Mouse (Mus musculus): ENCODE data around the gene Nol4l. TPM values are rescaled to one million over a fixed set of nuclear protein-coding genes. Genes with fewer than 3 reads are reported as not detected.

Gene Nol4l
- polyA plus RNA-seq, 1 experiment from 2014 or later, result 13.8 TPM

GRCm38 (mm10) chr2:153430571-153430970, 99.2 kb downstream of the Nol4l start:
- 80% methylated on average over 1 of the region's 1 CpGs for WGBS
- H3K4me3 ChIP-seq (ENCODE audit: low read length), result no peak overlapping the region
- no peak overlapping the region for H3K27ac ChIP-seq (ENCODE audit: low read length)
- ATAC-seq (ENCODE audit: low FRiP score, low TSS enrichment), result no peak
- H3K9ac ChIP-seq (replicated peaks; ENCODE audit: low read length), result no peak overlapping the region
- H3K27me3 ChIP-seq (ENCODE audit: insufficient read depth, low read length), result no peaks in the 10 kb centered on the region
- H3K4me1 ChIP-seq (ENCODE audit: insufficient read depth, low read length), result peaks cover 50% of the 10 kb centered on the region
- H3K4me2 ChIP-seq (replicated peaks; ENCODE audit: low read depth, low read length), result no peak overlapping the region
- H3K9me3 ChIP-seq (ENCODE audit: low read length), result no peaks in the 10 kb centered on the region
- H3K36me3 ChIP-seq (ENCODE audit: insufficient read depth, low read length), result peaks cover 13% of the 10 kb centered on the region; the same call in 1 of the 2 replicates

DNA sequence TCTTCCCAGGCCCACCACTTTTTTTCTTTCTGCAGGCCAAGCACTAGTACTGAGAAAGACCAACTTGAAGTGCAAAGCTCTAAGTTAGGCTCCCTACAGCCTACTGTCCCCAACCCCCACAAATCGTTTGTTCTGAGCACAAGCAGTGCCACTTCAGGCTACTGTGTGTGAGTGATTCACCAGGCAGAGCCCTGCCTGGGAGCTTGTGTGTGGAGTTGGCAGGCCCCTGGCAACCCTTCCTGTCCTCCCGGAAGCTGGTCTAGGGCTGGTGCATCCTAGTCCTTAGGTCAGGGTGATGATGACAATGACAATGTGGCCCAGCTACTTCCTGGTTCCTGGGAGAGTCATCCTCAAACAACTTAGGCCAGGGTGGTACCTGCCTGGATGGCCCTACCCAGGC, 101.3 kb downstream of the Nol4l start:
- Histone ChIP-seq H3K36me3 (ENCODE audit: insufficient read depth, low read length) (peaks cover 13% of the 10 kb centered on the region; the same call in 1 of the 2 replicates), H3K4me2 (replicated peaks; ENCODE audit: low read depth, low read length) (no peak overlapping the region), H3K4me3 (ENCODE audit: low read length) (no peak overlapping the region), H3K9me3 (ENCODE audit: low read length) (no peaks in the 10 kb centered on the region), H3K4me1 (ENCODE audit: insufficient read depth, low read length) (peaks cover 39% of the 10 kb centered on the region), H3K9ac (replicated peaks; ENCODE audit: low read length) (no peak overlapping the region), H3K27me3 (ENCODE audit: insufficient read depth, low read length) (no peaks in the 10 kb centered on the region), H3K27ac (ENCODE audit: low read length) (no peak overlapping the region)
- no peak for ATAC-seq (ENCODE audit: low FRiP score, low TSS enrichment)
- 64% methylated on average over 2 of the region's 2 CpGs for WGBS

GRCm38 (mm10) chr2:153426931-153427330, 102.8 kb downstream of the Nol4l start:
- Histone ChIP-seq H3K9ac (replicated peaks; ENCODE audit: low read length) (no peak overlapping the region), H3K4me2 (replicated peaks; ENCODE audit: low read depth, low read length) (no peak overlapping the region), H3K4me1 (ENCODE audit: insufficient read depth, low read length) (peaks cover 38% of the 10 kb centered on the region), H3K27me3 (ENCODE audit: insufficient read depth, low read length) (no peaks in the 10 kb centered on the region), H3K27ac (ENCODE audit: low read length) (no peak overlapping the region; the same call in 1 of the 2 replicates), H3K4me3 (ENCODE audit: low read length) (no peak overlapping the region), H3K9me3 (ENCODE audit: low read length) (no peaks in the 10 kb centered on the region), H3K36me3 (ENCODE audit: insufficient read depth, low read length) (peaks cover 13% of the 10 kb centered on the region; the same call in 1 of the 2 replicates)
- WGBS, result 13% methylated on average over 2 of the region's 2 CpGs
- no peak for ATAC-seq (ENCODE audit: low FRiP score, low TSS enrichment)

DNA sequence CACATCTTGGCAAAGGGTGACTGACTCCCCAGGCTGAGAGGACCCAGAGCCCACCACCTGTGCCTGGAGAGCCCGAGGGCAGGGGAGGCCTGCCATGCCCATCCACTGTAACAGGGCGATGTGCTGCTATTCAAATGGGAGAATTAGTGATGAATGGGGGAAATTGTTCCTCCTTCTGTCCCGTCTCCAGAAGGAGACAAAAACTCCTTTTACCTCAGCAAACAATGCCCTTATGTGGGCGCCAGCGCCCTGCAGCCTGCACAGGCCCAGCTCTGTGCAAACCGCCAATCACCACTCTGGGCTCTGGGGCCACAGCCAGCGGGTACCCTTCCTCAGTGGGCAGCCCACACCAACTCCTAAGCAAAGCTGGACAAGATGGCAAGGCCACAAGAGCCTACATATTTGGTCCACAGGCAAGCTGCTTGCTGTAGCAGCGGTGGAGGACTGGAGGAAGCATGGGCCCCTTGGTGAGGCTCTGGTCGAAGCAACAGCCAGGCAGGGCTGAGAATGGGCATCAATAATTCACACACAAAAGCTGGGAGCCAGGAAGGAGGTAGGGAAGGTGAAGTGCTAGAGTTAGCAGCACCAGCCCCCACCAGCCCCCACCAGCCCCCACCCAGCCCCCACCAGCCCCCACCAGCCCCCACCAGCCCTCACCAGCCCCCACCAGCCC, 103.6 kb downstream of the Nol4l start:
- Histone ChIP-seq H3K27ac (ENCODE audit: low read length) (peak overlapping the region; percentile 41), H3K36me3 (ENCODE audit: insufficient read depth, low read length) (peaks cover 9% of the 10 kb centered on the region; the same call in 1 of the 2 replicates), H3K4me3 (ENCODE audit: low read length) (no peak overlapping the region), H3K4me1 (ENCODE audit: insufficient read depth, low read length) (peaks cover 35% of the 10 kb centered on the region), H3K9ac (replicated peaks; ENCODE audit: low read length) (no peak overlapping the region), H3K9me3 (ENCODE audit: low read length) (no peaks in the 10 kb centered on the region), H3K4me2 (replicated peaks; ENCODE audit: low read depth, low read length) (no peak overlapping the region), H3K27me3 (ENCODE audit: insufficient read depth, low read length) (no peaks in the 10 kb centered on the region)
- ATAC-seq (ENCODE audit: low FRiP score, low TSS enrichment), result no peak
- 73% methylated on average over 9 of the region's 9 CpGs for WGBS

DNA sequence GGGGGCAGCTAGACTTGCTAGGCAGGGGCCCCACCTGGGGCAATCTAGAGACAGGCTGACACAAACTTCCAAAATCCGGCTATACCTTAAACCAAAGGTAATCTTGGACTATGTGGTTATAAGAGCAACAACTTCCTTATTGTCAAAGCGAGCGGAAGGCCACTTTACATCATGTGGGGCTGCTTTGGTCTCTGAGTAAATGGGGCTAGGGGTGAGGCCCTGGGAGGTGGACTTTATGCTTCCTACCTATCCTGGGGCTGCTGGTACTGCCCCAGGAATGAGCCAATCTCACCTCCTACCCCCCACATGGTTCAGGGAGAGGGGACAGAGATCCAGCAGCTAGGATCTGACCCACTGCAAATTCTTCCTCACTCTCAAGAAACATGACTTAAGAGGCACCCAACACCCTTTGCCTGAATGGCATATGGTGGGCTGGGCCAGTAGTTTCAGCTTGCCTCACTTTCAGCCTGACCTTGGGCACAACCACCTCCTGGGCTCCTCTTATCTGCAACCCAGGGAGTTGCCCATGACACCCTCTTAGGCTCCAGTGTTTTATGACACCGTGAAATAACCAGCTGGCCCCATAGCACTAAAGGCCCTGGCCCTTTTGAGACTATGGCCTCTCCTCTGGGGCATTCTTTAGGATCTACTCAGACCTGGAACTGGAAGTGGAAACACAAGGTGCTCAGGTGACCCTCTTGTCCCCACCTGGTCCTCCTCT, 104.5 kb downstream of the Nol4l start:
- Histone ChIP-seq H3K27ac (ENCODE audit: low read length) (peak overlapping the region; percentile 41), H3K9me3 (ENCODE audit: low read length) (no peaks in the 10 kb centered on the region), H3K36me3 (ENCODE audit: insufficient read depth, low read length) (peaks cover 10% of the 10 kb centered on the region), H3K4me3 (ENCODE audit: low read length) (no peak overlapping the region), H3K27me3 (ENCODE audit: insufficient read depth, low read length) (no peaks in the 10 kb centered on the region), H3K4me2 (replicated peaks; ENCODE audit: low read depth, low read length) (no peak overlapping the region), H3K9ac (replicated peaks; ENCODE audit: low read length) (no peak overlapping the region), H3K4me1 (ENCODE audit: insufficient read depth, low read length) (peaks cover 35% of the 10 kb centered on the region)
- ATAC-seq (ENCODE audit: low FRiP score, low TSS enrichment), result no peak
- WGBS, result 70% methylated on average over 4 of the region's 4 CpGs

DNA sequence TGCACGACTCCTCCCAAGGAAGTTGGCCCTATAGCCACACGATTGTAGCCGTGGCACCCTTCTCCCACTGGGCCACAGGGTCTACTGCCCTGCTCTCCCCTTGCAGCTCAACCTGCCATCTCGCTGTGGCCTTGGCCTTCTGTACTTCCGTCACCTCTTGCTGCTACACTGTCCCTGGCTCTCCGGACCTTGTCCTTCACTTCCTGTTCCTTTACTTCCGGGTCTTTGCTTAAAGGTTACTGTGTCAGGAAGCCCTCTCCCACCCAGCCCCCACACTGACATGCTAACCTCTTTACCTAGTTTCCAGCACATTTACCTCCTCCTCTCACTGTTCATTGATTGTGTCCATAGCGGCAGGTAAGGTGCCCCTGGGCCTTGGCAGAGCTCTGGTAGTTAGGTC, 105.2 kb downstream of the Nol4l start:
- Histone ChIP-seq H3K4me2 (replicated peaks; ENCODE audit: low read depth, low read length) (no peak overlapping the region), H3K4me3 (ENCODE audit: low read length) (no peak overlapping the region), H3K9me3 (ENCODE audit: low read length) (no peaks in the 10 kb centered on the region), H3K9ac (replicated peaks; ENCODE audit: low read length) (no peak overlapping the region), H3K27me3 (ENCODE audit: insufficient read depth, low read length) (no peaks in the 10 kb centered on the region), H3K27ac (ENCODE audit: low read length) (peak overlapping the region; percentile 41), H3K36me3 (ENCODE audit: insufficient read depth, low read length) (peaks cover 18% of the 10 kb centered on the region), H3K4me1 (ENCODE audit: insufficient read depth, low read length) (peaks cover 35% of the 10 kb centered on the region)
- WGBS, result 66% methylated on average over 8 of the region's 8 CpGs
- ATAC-seq (ENCODE audit: low FRiP score, low TSS enrichment), result no peak

- H3K27ac ChIP-seq (ENCODE audit: low read length), result no peak overlapping the region
- 86% methylated on average over 3 of the region's 3 CpGs for WGBS
- H3K4me3 ChIP-seq (ENCODE audit: low read length), result no peak overlapping the region
- H3K4me1 ChIP-seq (ENCODE audit: insufficient read depth, low read length), result peaks cover 35% of the 10 kb centered on the region
- ATAC-seq (ENCODE audit: low FRiP score, low TSS enrichment), result no peak
- H3K9ac ChIP-seq (replicated peaks; ENCODE audit: low read length), result no peak overlapping the region
- no peaks in the 10 kb centered on the region for H3K27me3 ChIP-seq (ENCODE audit: insufficient read depth, low read length)
- H3K9me3 ChIP-seq (ENCODE audit: low read length), result no peaks in the 10 kb centered on the region
- H3K36me3 ChIP-seq (ENCODE audit: insufficient read depth, low read length), result peaks cover 24% of the 10 kb centered on the region
- no peak overlapping the region for H3K4me2 ChIP-seq (replicated peaks; ENCODE audit: low read depth, low read length)
Observed at GRCm38 (mm10) chr2:153423113-153423512, 106.7 kb downstream of the Nol4l start.

DNA sequence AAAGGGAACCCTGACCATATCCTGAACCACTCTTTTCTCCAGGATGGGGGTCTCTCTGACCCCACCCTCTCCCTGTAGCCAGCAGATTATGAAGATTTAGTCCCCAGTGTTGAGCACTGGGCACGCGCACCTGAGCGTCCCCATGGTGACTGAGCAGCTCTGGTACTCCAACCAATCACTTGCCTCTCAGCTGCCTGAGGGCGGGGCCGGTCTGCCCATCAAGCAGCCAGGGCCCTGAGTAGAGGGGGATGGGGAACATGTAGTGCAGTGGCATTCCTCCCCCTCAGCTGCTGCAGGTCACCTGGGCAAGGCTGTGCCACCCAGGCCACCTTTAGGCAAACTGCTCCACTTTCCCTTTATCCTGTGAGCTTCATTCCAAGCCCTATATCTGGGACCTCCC, 107.7 kb downstream of the Nol4l start:
- H3K4me2 ChIP-seq (replicated peaks; ENCODE audit: low read depth, low read length), result no peak overlapping the region
- no peak overlapping the region for H3K4me3 ChIP-seq (ENCODE audit: low read length)
- peaks cover 34% of the 10 kb centered on the region for H3K36me3 ChIP-seq (ENCODE audit: insufficient read depth, low read length)
- no peak overlapping the region for H3K27ac ChIP-seq (ENCODE audit: low read length)
- H3K27me3 ChIP-seq (ENCODE audit: insufficient read depth, low read length), result no peaks in the 10 kb centered on the region
- H3K9ac ChIP-seq (replicated peaks; ENCODE audit: low read length), result no peak overlapping the region
- 41% methylated on average over 5 of the region's 5 CpGs for WGBS
- no peaks in the 10 kb centered on the region for H3K9me3 ChIP-seq (ENCODE audit: low read length)
- peak; percentile 52; the same call in 1 of the 2 replicates for ATAC-seq (ENCODE audit: low FRiP score, low TSS enrichment)
- H3K4me1 ChIP-seq (ENCODE audit: insufficient read depth, low read length), result peaks cover 34% of the 10 kb centered on the region

DNA sequence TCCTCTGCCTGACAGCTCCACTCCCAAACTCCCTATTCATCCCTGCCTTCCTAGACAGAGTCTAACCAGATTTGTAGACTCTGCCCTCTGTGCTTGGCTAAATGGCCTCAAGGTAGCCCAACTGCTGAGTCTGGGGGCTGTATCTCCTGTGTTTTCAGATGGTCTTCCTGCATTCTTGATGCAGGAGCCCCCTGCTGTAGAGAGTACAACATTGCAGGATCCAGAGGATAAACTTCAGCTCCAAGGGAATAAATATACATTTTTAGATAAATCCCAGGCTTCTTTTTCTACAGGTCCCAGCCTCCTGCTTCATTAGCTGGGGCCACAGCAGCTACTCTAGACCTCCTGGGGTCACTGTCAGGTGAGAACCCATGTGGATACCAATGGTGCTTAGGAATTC, 108.5 kb downstream of the Nol4l start:
- Histone ChIP-seq H3K27me3 (ENCODE audit: insufficient read depth, low read length) (no peaks in the 10 kb centered on the region), H3K9me3 (ENCODE audit: low read length) (no peaks in the 10 kb centered on the region), H3K4me2 (replicated peaks; ENCODE audit: low read depth, low read length) (no peak overlapping the region), H3K27ac (ENCODE audit: low read length) (no peak overlapping the region), H3K9ac (replicated peaks; ENCODE audit: low read length) (no peak overlapping the region), H3K4me3 (ENCODE audit: low read length) (no peak overlapping the region), H3K36me3 (ENCODE audit: insufficient read depth, low read length) (peaks cover 43% of the 10 kb centered on the region), H3K4me1 (ENCODE audit: insufficient read depth, low read length) (peaks cover 31% of the 10 kb centered on the region)
- ATAC-seq (ENCODE audit: low FRiP score, low TSS enrichment), result no peak

GRCm38 (mm10) chr2:153418381-153418780, 111.4 kb downstream of the Nol4l start:
- Histone ChIP-seq H3K4me3 (ENCODE audit: low read length) (no peak overlapping the region), H3K27me3 (ENCODE audit: insufficient read depth, low read length) (no peaks in the 10 kb centered on the region), H3K4me2 (replicated peaks; ENCODE audit: low read depth, low read length) (no peak overlapping the region), H3K27ac (ENCODE audit: low read length) (no peak overlapping the region), H3K9ac (replicated peaks; ENCODE audit: low read length) (no peak overlapping the region), H3K9me3 (ENCODE audit: low read length) (no peaks in the 10 kb centered on the region), H3K4me1 (ENCODE audit: insufficient read depth, low read length) (peaks cover 14% of the 10 kb centered on the region), H3K36me3 (ENCODE audit: insufficient read depth, low read length) (peaks cover 50% of the 10 kb centered on the region)
- ATAC-seq (ENCODE audit: low FRiP score, low TSS enrichment), result no peak
- WGBS, result 91% methylated on average over 1 of the region's 1 CpGs
